Mouse (Mus musculus) frontal cortex, postnatal 14 days (tissue): ENCODE data around the gene Ccdc60.

Experiments
- DNase-seq, 2 experiments: peaks; one replicate each; pipeline ENCODE4 v3.0.0; 2022; ENCODE audit warnings: low spot score in 2 of 2

The Ccdc60 gene

GRCm38 (mm10) chr5:116271511-116272227 lies 17.1 kb downstream of the Ccdc60 start:
- no peak for DNase-seq

DNA sequence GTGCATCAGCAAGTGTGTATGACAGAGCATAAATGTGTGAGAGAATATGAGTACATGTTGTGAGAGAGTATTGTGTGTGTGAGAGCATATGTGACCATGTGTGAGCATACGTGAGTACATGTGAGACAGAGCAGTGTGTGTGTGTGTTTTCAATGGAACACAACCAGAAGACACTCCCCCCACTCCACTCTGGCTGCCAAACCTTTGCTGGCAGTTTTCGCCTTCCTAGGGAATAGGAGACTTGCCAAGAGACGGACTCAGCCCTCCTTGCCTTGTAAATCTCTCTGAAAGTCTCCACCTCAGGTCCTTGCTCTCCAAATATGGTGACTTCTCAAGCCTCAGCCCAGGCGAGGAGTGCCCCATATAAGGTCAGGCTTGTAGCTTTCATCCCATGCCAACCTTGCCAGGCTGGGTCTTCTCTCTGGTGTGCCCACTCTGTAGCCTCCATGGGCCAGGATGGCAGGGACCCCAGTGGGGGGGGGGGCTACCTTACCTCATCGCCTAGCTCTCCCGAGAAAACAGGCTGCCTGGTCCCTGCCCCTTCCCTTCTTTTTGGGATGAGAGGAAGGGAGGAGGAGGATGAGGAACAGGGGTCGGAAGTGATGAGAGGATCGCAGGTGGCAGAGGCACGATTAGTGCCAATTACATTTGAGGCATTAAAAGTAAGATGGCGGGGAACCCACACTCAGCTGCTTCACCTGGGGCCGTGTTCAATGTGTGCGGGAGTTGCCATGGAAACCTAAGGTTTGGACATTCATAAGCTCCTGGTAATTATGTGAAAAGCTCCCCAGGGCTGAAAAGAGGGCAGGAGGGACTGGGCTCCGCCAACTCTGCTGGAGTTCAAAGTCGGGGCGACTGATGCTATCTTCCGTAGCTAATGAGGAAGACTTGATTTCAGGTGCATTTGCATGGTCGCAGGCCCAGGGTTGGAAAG lies 19.3 kb downstream of the Ccdc60 start:
- no peak for DNase-seq

- DNase-seq, result no peak
These were observed 26.1 kb downstream of the Ccdc60 start for GRCm38 (mm10) chr5:116262689-116263088.

- DNase-seq, result no peak
These were observed 26.8 kb downstream of the Ccdc60 start for GRCm38 (mm10) chr5:116261944-116262343.

DNA sequence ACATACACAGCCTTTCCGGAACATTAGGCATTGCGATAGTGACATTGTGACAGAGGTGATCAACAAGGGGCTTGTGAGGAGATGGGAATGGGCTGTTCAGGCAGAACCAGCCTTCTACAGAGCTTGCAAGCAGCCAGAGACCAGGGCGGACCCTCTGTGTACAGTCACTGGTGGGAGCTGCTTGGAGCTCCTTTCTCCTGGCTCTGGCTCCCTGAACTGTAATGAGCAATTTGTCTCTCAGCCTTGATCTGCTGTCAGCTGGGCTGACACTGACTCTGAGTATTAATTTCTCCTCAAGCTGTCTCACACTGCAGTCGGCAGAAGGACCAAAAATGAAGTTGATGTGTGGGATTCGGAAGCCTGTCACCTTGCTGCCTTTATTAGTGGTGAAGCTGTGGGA lies 28.4 kb downstream of the Ccdc60 start:
- DNase-seq, result no peak

DNA sequence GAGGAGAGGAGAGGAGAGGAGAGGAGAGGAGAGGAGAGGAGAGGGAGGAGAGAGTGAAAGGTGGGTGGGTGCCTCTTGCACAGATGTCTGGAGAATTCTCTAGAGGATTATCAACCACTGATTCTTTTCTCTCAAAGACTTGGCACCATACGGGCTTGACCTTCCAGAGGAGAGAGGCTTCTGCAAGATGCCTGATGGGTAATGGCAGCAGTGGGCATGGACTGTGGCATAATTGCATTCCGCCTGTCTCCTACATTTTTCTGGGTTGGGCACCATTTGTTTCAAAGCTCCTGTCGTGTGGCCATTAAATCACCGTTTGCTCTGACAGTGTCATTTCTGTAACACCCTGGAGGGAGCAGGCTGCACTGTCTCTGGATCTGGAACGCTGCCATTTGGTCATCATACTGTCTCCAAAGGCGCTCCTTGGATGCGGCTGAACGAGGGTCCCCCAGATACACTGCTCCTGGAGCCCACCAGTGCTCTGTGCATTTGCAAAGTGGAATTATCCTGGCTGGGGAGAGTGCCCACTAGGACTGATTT lies 30.4 kb downstream of the Ccdc60 start:
- DNase-seq, result no peak

- DNase-seq, result no peak
These were observed 34.9 kb downstream of the Ccdc60 start for GRCm38 (mm10) chr5:116253914-116254313.

GRCm38 (mm10) chr5:116252186-116252585 lies 36.6 kb downstream of the Ccdc60 start:
- DNase-seq, result no peak

- no peak for DNase-seq
These were observed 42.1 kb downstream of the Ccdc60 start for GRCm38 (mm10) chr5:116246642-116247041.

- no peak for DNase-seq
These were observed 44.3 kb downstream of the Ccdc60 start for GRCm38 (mm10) chr5:116244476-116244875.

DNA sequence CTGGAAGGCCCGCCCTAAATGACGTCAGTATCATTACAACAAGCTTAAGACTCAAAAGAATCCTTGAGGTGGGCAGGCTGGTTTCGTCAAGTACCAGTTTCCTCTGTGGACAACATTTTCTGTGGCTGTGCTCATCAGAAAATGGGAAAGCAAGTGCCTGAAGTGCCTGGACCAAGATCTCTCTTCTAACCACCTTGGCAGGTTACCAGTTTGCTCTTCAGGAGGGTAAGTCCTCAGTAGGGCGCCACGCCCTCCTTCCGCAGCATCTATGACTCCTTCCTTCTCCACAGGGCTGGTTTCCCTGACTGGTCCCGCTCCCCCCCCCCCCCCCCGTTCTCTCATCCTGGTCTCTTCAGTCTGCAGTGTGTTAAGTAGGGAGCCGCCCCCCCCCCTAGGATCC lies 45.2 kb downstream of the Ccdc60 start:
- no peak for DNase-seq

- peak; percentile 41 to 66 for DNase-seq
These were observed 56.7 kb downstream of the Ccdc60 start for GRCm38 (mm10) chr5:116231841-116232643.

DNA sequence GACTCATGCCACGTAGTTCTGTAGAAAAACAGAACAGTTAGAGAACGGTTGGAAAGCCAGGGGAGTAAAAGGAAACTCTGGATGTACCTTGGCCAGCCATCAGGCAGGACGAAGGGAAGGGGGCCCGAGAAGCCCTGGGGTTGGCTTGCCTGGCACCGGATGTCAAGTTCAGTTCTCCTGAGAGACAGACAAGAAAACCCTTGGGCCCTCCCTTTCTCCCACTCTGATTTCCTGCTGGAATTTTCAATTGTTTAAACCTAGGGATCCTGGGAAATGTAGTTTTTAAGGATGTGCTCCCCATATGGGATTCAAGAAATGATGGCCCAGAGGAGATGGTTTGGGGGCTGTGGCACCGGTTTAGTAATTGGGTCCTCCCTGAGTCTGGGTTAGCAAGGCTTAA lies 60.4 kb downstream of the Ccdc60 start:
- no peak for DNase-seq

DNA sequence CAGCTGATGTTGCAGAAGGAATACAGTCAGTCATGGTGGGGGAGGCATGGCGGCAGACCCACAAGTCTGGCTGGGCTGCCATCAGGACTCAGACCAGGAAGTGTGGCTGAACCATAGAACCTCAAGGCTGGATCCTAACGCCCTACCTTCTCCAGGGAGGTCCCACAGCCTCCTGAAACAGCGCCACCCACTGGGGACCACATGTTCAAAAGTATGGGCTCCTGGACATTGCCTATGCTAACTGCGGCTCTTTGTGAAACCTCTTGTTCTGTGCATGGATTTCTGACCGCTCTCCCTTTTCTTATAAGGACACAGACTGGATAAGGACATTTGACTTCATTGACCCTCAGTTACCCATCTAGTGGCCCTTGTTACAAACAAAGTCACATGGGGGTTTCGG lies 64.8 kb downstream of the Ccdc60 start:
- DNase-seq, result no peak

DNA sequence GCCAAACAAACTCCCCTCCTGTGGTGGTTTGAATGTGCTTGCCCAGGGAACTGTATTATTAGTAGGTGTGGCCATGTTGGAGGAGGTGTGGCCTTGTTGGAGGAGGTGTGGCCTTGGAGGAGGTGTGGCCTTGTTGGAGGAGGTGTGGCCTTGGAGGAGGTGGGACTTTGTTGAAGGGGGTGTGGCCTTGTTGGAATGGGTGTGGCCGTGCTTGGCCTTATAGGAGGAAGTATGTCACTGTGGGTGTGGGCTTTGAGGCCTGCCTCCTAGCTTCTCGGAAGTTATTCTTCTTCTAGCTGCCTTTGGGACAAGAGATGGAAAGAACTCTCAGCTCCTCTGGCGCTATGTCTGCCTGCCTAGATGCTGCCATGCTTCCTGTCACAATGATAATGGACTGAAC lies 66.9 kb downstream of the Ccdc60 start:
- no peak for DNase-seq

GRCm38 (mm10) chr5:116219288-116219687 lies 69.5 kb downstream of the Ccdc60 start:
- no peak for DNase-seq

DNA sequence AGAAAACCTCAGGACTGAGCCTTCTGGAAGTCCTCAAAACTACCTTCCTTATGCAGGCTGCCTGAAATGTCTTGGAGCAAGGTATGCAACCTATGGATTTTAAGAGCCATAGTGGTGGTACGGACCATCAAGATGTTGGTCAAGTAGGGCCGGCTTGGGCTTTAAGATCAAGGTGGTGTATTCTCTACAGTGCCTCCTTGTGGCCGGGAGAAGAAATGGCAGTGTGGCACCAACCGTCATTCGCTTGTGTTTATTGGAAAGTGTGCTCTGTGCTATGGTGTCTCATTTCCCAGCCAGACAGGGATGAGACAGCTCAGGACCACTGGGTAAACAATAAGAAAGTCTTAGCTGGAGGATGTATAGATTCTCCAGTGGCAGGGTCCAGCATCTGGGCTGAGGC lies 76.1 kb downstream of the Ccdc60 start:
- no peak for DNase-seq

DNA sequence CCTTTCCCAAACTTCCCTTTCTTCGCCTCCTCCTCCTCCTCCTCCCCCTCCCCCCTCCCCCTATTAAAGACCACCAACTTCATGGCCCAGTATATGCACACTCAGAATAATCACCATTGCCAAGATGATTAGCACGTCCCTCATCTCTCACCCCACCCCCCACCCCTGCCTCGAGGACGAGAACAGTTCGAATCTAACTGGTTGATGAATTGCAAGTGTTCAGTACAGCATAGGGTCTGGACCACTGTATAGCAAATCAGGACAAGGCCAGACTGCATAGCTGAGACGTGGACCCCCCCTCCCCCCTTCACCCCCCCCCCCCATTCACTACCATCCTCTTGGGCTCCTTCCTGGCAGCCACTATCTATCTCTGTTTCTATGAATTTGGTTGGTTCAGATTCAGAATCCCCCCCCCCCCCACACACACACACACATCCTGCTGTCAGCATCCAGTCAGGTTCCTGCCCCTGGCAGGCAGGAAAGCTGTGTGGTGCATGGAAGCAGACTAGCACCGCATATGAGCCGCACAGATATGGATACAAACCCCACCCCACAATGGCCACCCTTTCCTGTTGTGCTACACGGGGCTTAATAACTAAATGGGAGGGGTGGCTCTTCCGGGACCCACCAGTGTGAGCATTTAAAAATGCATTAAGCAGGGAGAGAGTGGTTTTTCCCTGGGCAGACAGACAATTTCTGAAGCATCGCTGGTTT lies 79.2 kb downstream of the Ccdc60 start:
- DNase-seq, result no peak

- peak; percentile 14 to 23 for DNase-seq
These were observed 79.9 kb downstream of the Ccdc60 start for GRCm38 (mm10) chr5:116208741-116209368.

DNA sequence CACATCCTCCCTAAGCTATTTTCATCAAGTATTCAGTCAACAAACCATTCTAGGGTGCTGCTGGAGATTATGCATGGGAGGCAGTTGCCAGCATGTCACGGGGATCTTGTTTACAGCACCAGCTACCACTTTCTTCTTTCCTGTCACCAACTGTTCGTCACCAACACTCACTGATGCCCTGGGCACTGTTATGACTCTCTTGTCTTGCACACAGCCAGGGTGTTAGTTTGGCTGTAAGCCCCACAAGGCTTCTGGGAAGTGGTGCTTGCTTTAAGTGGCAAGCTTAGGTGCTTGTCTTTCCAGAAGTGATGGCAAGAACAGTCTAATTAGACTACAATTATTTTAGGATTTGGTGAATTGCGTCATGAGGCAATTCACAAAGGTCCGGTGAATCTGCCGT lies 86.1 kb downstream of the Ccdc60 start:
- no peak for DNase-seq

DNA sequence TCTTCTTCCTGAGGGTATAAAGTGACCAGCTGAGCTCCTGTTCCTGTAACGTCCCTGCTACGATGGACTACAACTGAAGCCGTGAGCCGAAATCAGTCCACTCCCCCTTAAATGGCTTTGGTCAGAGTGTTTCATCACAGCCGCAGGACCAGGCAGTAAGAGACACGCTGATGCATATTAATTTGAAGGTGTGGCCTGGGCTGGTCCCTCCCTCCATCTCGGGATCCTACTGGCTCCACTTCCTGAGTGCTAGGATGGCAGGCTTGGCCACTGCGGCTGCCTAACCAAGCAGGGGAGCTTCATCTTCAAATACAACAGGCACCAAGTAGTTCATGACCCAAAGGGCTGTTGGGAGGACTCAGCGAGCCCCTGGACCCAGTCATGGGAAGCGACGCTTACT lies 94.3 kb downstream of the Ccdc60 start:
- no peak for DNase-seq
